Comparison of ENCODE assay signal across 8 mouse cellular contexts in the genomic region with DNA sequence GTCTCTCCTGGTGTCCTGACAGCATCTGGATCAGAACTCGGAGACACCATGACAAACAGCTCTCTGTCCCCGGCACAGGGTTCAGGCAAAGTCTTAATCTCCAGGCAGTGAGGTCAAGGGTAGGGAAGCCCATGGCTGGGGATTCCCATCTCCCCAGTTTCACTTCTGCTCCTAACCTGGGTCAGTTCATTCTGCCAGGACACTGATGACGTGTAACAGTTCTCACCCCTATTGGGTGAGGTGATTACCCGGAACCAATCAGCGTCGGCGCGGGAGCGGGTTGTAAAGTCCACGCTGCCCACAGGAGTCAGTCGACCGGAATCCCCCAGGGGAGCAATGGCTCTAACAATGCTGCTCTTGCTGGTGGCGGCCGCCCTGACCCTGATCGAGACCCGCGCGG. TPM values are rescaled to one million over a fixed set of nuclear protein-coding genes. Genes with fewer than 3 reads are reported as not detected.
A peak's percentile ranks its signal among the peaks of the same experiment; 100 is the strongest.
DNase-seq lines count a peak whose midpoint lies in the region; ATAC-seq and TF ChIP-seq lines count a peak whose summit lies in the region.
"Not testable (repeated sequence)": the region's sequence is repeated elsewhere in the genome, so short reads cannot be mapped to it uniquely, and the experiment has no call there.

A gene (plus strand): TSS at position 271 of the 400 bp plus-strand sequence.

- not testable (repeated sequence) for H3K9me3 ChIP-seq in forebrain, embryonic 15.5 days; heart, postnatal 0 days (replicated peaks; ENCODE audit: control insufficient read depth, low read length); midbrain, postnatal 0 days (ENCODE audit: low read length)

- not testable (repeated sequence) for TF ChIP-seq CTCF in heart, postnatal 0 days (IDR thresholded peaks at IDR 0.05; ENCODE audit: low read depth); liver, adult 2 months (IDR thresholded peaks at IDR 0.05; ENCODE audit: low read depth, low read length); midbrain, postnatal 0 days (IDR thresholded peaks at IDR 0.05); spleen, adult 2 months (IDR thresholded peaks at IDR 0.05; ENCODE audit: extremely low read depth, insufficient read depth, insufficient read length, insufficient replicate concordance)

- H3K4me3 ChIP-seq in forebrain, embryonic 15.5 days, result peak within 1 kb of the TSS; percentile 50
- peak within 1 kb of the TSS; percentile 47 for H3K4me3 ChIP-seq in heart, postnatal 0 days (ENCODE audit: low read depth, low read length)
- H3K4me3 ChIP-seq in liver, adult 2 months (ENCODE audit: insufficient read depth, low read depth, low read length), result peak within 1 kb of the TSS; percentile 67
- H3K4me3 ChIP-seq in midbrain, postnatal 0 days (ENCODE audit: low read depth, low read length), result peak within 1 kb of the TSS; percentile 42
- peak within 1 kb of the TSS; percentile 76 for H3K4me3 ChIP-seq in spleen, adult 2 months (ENCODE audit: extremely low read depth, insufficient read depth, insufficient read length)

- H3K4me2 ChIP-seq in forebrain, embryonic 15.5 days (replicated peaks), result peak within 1 kb of the TSS; percentile 95
- peak within 1 kb of the TSS; percentile 66 for H3K4me2 ChIP-seq in heart, postnatal 0 days (ENCODE audit: low read depth, low read length)
- H3K4me2 ChIP-seq in midbrain, postnatal 0 days (ENCODE audit: low read depth, low read length, poor library complexity, severe bottlenecking), result peak within 1 kb of the TSS; percentile 63

- not testable (repeated sequence) for TF ChIP-seq EP300 in heart, postnatal 0 days (IDR thresholded peaks at IDR 0.05; ENCODE audit: low read depth)

- H3K27ac ChIP-seq in forebrain, embryonic 15.5 days (replicated peaks); heart, postnatal 0 days (ENCODE audit: low read depth); liver, adult 2 months (replicated peaks; ENCODE audit: insufficient read depth, low read depth, low read length); midbrain, postnatal 0 days (ENCODE audit: low read depth, low read length): not testable (repeated sequence)
- H3K27ac ChIP-seq in spleen, adult 2 months (ENCODE audit: insufficient read depth, low read length), result peak within 1 kb of the TSS; percentile 42

- TF ChIP-seq POLR2A in liver, adult 2 months (IDR thresholded peaks at IDR 0.05; ENCODE audit: extremely low read depth, insufficient read depth, low read length); spleen, adult 2 months (IDR thresholded peaks at IDR 0.05; ENCODE audit: low read depth, low read length): not testable (repeated sequence)

- not testable (repeated sequence) for H3K79me2 ChIP-seq in liver, adult 2 months (ENCODE audit: control insufficient read depth, insufficient read depth, low read length)

- peak; percentile 81 for ATAC-seq in cerebellum, adult (ENCODE audit: insufficient number of reproducible peaks, low FRiP score, low TSS enrichment)
- peak; percentile 89 for ATAC-seq in forebrain, embryonic 15.5 days (replicated peaks)
- peak; percentile 91 for ATAC-seq in heart, postnatal 0 days (ENCODE audit: insufficient read depth, low read depth)
- peak; percentile 89 for ATAC-seq in midbrain, postnatal 0 days (ENCODE audit: low FRiP score)

- H3K27me3 ChIP-seq in forebrain, embryonic 15.5 days, result peaks cover 12% of the 10 kb centered on the region
- peaks cover 16% of the 10 kb centered on the region for H3K27me3 ChIP-seq in heart, postnatal 0 days (ENCODE audit: control insufficient read depth, insufficient read depth, low read length)
- H3K27me3 ChIP-seq in liver, adult 2 months (ENCODE audit: control insufficient read depth, insufficient read depth, low read length); midbrain, postnatal 0 days (ENCODE audit: insufficient read depth, low read length); spleen, adult 2 months (ENCODE audit: control insufficient read depth, insufficient read depth, low read length): not testable (repeated sequence)

- H3K9ac ChIP-seq in forebrain, embryonic 15.5 days (replicated peaks), result peak within 1 kb of the TSS; percentile 54
- not testable (repeated sequence) for H3K9ac ChIP-seq in heart, postnatal 0 days (replicated peaks; ENCODE audit: low read depth, low read length); midbrain, postnatal 0 days (replicated peaks; ENCODE audit: low read length, poor library complexity, severe bottlenecking)
- H3K9ac ChIP-seq in liver, adult 2 months (ENCODE audit: low read depth, low read length), result peak within 1 kb of the TSS; percentile 80

- peak; percentile 94 for DNase-seq in CD4-positive helper T cell, adult 2 months (ENCODE audit: low read depth, low spot score)
- DNase-seq in heart, postnatal 0 days (ENCODE audit: low spot score), result peak; percentile 81
- peak; percentile 90 for DNase-seq in kidney, postnatal 14 days
- DNase-seq in liver, adult 2 months (ENCODE audit: extremely low read depth, low read depth, low spot score), result peak; percentile 77
- DNase-seq in midbrain, postnatal 0 days (ENCODE audit: low spot score), result peak; percentile 91
- DNase-seq in spleen, adult 2 months (ENCODE audit: low read depth in 1 of 2, low spot score in 2 of 2), result peak; percentile 95 to 96

- H3K4me1 ChIP-seq in forebrain, embryonic 15.5 days; heart, postnatal 0 days (ENCODE audit: control insufficient read depth, insufficient read depth); liver, adult 2 months (ENCODE audit: control insufficient read depth, insufficient read depth, low read length); midbrain, postnatal 0 days (ENCODE audit: insufficient read depth, low read length); spleen, adult 2 months (ENCODE audit: control insufficient read depth, insufficient read depth, insufficient read length): not testable (repeated sequence)

- WGBS in forebrain, embryonic 15.5 days, result 3% methylated on average over 18 of the region's 18 CpGs
- WGBS in heart, postnatal 0 days, result 5% methylated on average over 18 of the region's 18 CpGs
- 2% methylated on average over 18 of the region's 18 CpGs for WGBS in liver, adult 2 months
- 4% methylated on average over 18 of the region's 18 CpGs for WGBS in midbrain, postnatal 0 days
- 4% methylated on average over 18 of the region's 18 CpGs for WGBS in spleen, adult 2 months

- H3K36me3 ChIP-seq in forebrain, embryonic 15.5 days; heart, postnatal 0 days (replicated peaks; ENCODE audit: control insufficient read depth, insufficient read depth, low read length); liver, adult 2 months (ENCODE audit: control insufficient read depth, insufficient read depth, low read length); midbrain, postnatal 0 days (ENCODE audit: insufficient read depth, low read length); spleen, adult 2 months (ENCODE audit: control insufficient read depth, insufficient read depth, low read length): not testable (repeated sequence)

RNA-seq across cellular contexts. Expression of the gene that starts here (rescaled TPM):
- polyA plus RNA-seq in forebrain, embryonic 15.5 days (2015; fragmentation: Nextera tagmentation; extraction: Ambion mirVana), result 1.2 and 1.3 TPM in 2 replicates
- total RNA-seq in heart, postnatal 0 days (2014; rRNA removed; ENCODE audit: low replicate concordance), result not detected in 2 replicates
- 1.1 TPM in 2 replicates for polyA plus RNA-seq in heart, postnatal 0 days (2015; fragmentation: Nextera tagmentation; extraction: Ambion mirVana)
- total RNA-seq in liver, adult 2 months (2014; rRNA removed), result 40.7 and 56.7 TPM in 2 replicates
- 58.1 and 212 TPM in 2 replicates for polyA plus RNA-seq in liver, adult 2 months (2012; rRNA removed)
- 1.6 and 3.3 TPM in 2 replicates for total RNA-seq in midbrain, postnatal 0 days (2014; rRNA removed)
- polyA plus RNA-seq in midbrain, postnatal 0 days (2015; fragmentation: Nextera tagmentation; extraction: Ambion mirVana), result 3.5 and 4.2 TPM in 2 replicates
- polyA plus RNA-seq in spleen, adult 2 months (2012; rRNA removed), result 667 and 745 TPM in 2 replicates

Comparison
In these comparisons a context has a peak if more than half of its experiments do, and no peak if none do; other contexts are left out.
1. RNA of the gene that starts here (polyA plus RNA-seq): 667 to 745 TPM in spleen, adult 2 months and 58.1 to 212 TPM in liver, adult 2 months; 3.5 to 4.2 TPM in midbrain, postnatal 0 days, 1.2 to 1.3 TPM in forebrain, embryonic 15.5 days and 1.1 TPM in heart, postnatal 0 days; every median in the first group is over 10 times any median in the second.
2. Peak in every context shown above with its lines, with median percentiles within 50 percentile points of each other: DNase-seq, ATAC-seq, H3K4me2 ChIP-seq and H3K4me3 ChIP-seq.